Mouse (Mus musculus) NIH3T3 (cell line): ENCODE data around the gene Mapkapk5.
"Not testable (repeated sequence)": the region's sequence is repeated elsewhere in the genome, so short reads cannot be mapped to it uniquely, and the experiment has no call there.

Experiments
- DNase-seq: peaks from one replicate; pipeline ENCODE4 v3.0.0-alpha.2; 2012; ENCODE audit warnings: low read depth

Gene Mapkapk5

DNA sequence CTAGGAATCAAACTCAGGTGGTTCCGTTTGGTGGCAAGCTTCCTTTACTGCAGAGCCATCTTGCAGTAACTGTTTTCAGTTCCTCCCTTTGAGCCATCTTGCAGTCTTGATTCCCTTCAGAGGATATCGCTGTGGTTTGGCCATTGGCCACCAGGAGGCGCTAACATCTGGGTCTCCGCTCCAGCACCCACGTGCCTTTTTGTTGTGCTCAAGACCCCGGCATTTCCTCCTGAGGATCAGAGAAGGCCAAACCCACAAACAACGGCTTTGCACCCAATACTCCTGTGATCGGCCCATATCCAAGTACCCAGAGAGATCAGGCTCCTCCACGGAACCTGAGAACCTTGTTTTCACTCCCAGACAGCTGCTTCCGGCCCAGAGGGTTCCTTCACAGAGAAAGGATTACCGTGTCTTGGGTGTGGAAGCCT, 18.8 kb upstream of the Mapkapk5 start:
- peak; percentile 88 for DNase-seq

DNA sequence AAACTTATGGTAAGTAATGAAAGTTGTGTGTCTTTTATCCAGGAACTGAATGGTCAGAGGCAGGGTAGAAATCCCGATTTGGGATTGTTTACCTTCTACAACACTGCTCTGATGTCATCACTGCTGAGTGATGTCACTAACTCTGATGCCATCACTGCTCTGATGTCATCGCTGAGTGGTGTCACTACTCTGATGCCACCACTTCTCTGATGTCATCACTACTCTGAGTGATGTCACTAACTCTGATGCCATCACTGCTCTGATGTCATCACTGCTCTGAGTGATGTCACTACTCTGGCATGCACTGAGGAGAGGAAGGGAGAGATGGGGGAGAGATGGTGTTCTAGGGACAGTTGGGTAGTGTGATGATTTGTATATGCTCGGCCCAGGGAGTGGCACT, 16.7 kb upstream of the Mapkapk5 start:
- DNase-seq: no peak

DNA sequence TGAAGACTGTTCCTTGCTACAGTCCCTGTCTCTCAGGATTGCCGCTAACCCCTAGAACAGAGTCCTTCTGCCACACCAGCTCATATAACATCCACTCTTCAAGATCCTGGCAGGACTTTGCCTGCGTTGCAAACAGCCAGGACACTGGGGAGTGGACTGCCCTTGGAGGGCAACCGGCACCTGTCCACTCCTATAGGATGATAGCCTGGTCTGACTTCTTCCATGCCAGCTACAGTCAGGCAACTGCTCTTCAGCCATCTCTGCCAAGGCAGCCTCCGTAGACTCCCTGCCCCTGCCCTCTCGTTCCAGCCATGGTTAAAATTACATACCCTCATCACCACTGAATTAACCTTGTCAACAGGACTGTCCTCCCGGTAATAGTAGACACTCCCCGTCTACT, 3.5 kb upstream of the Mapkapk5 start:
- DNase-seq: no peak

DNA sequence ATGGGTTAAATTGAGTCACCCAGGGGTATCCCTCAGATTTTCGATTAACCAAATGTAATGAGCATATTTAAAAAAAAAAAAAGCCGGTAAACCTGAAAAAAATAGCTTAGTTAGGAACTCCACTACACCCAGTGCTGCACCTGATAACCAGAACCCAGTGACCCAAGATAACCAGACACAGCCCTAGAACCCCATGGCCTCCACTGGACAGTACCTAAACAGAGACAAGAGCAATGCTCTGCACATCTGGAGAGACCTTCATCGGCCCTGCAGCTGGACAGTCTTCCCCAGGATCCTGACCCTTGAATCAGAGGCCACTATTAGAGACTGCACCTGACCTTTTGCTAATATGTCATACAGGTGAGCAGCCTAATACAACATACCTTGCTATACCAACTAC, 1.4 kb upstream of the Mapkapk5 start:
- no peak for DNase-seq

DNA sequence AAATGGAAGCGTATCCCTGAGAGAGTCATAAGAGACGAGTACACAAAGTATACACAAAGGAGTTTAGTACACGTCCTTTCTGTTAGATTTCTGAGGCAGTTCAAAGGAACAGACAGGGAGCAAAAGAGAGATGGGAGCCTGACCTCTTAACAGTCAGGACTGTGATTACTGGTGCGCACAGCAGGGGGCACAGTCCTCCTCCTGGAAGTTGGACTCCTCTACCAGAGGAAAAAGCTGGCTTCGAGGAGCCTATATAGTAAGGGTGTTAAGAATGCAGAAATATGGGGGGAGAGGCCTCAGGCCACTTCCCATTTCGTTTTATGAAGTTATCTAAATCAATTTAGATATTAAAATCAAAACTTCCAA, 808 bp upstream of the Mapkapk5 start:
- DNase-seq: peak; percentile 84

DNA sequence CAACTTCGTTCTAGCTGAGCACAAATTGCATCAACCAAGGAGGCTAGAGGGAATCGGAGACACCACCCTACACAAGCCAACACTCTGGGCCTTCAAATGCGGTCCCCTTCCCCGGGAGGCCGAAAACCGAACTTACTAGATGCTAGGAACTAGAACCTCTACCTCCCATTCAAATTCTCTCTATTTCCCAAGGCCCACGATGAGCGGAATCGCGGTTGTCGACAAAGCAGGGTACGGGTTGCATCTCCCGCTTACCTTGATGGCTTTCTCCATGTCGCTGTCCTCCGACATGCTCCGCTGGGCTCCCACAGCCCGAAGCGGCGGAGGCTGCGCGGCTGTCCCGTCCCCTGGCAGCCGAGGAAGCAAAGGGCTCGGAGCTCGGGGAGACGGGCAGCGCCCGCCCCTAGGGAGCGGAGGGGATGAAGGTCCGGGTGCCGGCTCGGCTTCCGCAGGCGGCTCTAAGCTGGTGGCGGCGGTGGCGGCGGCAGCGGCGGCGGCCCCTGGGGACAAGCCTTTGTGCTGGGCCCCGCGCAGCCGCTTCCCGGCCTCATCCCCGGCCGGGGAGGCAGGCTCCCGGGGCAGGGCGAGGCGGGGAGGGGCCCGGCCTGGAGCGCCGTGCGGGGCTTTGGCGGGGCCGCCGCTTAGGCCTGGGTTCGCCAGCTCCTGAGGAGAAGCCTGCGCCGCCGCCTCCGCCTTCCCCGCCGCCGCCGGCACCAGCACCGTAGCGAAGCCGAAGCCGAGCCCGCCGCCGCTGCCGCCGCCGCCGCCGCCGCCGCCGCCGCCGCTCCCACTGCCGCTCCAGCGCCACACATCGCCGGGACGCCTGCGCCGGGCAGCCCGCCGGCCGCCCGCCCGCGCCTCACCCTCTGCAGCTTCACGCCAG, 554 bp downstream of the Mapkapk5 start, which contains the start of the genes Adam1a and Gm42878:
TSS of gene Adam1a (minus strand) at position 573 of the 883 bp plus-strand sequence.
TSS of gene Gm42878 (minus strand) at position 573 of the 883 bp plus-strand sequence.
- DNase-seq: no peak

DNA sequence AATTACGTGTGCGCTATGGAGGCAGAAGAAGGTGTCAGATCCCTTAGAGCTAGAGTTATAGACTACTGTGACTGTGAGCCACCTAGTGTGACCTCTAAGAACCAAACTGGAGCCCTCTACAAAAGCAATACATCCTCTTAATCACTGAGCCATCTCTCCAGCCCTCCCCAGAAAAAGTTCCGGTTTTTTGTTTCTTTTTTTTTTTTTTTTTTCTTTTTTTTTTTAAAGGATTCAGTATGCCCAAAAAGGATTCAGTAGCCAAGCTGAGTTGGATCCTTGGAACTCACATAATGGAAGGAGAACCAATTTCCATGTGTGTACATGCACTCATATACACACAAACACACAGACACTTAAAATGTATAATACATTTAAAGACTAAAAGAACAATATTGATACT, 2.3 kb downstream of the Mapkapk5 start:
- no peak for DNase-seq

DNA sequence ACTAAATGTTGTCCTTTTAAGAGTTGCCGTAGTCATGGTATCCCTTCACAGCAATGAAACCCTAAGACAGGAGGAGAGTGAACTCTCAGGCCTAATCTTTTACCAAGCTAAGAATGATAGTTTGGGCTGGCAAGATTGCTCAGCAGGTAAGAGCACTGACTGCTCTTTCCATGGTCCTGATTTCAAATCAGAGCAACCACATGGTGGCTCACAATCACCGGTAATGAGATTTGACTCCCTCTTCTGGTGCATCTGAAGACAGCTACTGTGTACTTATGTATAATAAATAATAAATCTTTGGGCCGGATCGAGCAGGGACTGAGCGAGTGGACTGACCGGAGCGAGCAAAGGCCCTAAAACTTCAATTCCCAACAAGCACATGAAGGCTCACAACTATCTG, 4.5 kb downstream of the Mapkapk5 start:
- peak; percentile 22 for DNase-seq

DNA sequence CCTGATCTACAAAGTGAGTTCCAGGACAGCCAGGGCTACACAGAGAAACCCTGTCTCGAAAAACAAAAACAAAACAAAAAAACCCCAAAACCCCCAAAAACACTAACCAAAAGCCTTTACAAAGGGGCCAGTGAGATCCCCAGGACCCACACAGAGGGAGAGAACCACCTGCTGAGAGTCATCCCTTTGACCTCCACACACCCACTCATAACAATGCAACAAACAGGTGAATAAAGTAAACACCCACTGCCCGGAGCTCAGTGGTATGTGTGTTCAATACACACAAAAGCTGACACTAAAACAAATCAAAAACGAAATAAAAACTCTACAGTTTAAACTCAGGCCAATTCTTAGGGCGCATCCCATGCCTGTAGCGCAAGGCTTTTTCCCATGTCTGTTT, 5.6 kb downstream of the Mapkapk5 start:
- no peak for DNase-seq

DNA sequence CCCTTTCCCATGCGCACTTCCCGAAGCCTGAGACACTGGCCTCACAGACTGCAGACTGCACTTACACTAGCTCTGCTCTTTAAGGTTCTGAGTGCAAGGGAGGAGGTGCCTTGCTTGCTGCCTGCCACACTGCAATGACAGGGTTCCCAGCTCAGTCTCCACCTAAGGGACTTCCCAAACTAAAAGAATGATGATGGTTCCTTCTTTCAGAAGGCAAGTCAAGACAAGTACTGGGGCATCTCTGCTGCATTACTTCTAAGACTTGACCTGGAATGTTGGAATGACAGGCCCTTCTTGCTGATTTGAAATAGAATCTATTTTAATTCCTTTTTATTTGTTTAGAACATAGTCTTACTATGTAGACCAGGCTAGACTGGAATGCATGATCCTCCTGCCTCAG, 8.1 kb downstream of the Mapkapk5 start:
- DNase-seq: no peak

DNA sequence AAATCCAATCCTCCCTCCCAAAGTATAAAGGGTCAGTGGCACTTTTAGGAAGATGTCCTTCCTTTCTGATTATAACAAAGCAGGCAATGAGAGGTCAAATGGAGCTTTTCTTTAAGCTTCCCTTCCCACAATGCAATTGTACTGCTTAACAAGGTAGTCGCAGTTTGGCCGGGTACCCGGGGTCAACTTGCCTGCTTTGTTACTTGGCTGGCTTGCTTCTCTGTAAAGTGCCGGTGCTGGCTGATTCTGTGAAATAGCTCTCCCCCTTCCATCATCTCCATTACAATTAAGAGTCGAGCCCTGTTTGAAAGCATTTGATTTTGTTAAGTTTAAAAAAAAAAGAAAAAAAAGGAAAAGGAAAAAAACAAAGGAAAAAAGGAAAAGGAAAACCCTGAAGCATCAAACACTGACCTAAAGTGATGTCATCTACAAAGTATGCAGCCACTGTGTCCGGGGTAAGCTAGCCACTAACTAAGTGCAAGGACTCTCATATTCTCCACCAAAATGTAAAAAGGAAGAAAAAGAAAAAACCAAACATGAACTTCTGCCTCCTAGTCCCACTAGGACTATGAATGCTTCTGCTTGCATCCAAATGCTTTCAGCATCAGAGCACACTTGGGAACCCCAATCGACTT, 8.7 kb downstream of the Mapkapk5 start:
- DNase-seq: peak; percentile 13

DNA sequence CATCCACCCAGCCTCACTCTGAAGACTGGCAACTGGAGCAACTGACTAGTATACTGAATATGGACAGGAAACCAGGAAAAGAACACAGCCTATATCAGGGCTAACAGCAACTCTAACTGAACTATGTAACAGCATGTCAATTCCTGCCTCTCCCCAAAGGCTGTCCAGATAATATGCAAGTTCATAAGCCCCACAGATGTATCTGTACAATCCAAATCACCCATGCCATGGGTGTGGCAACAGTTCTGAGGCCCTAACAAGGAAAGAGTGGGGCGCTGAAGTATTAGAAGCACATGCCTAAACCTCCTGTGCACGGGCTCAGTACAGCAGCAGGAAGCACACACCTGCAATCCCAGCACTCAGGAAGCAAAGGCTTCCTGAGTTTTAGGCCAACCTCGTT, 10.6 kb downstream of the Mapkapk5 start:
- no peak for DNase-seq

DNA sequence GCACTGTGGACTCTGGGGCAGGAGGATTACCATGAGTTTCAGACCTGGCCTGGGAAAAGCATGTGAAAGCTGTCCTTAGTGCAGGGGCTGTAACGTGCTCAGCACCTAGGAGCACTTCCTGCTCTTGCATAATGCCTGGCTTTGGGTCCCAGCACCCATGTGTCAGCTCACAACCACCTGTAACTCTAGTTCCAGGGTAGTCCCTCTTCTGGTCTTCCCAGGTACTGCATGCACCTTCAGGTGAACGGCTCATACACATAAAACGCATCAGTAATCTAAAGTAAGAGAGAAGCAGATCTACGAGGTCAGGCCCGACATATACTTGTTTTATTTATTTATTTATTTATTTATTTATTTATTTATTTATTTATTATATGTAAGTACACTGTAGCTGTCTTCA, 11.2 kb downstream of the Mapkapk5 start:
- peak; percentile 42 for DNase-seq

DNA sequence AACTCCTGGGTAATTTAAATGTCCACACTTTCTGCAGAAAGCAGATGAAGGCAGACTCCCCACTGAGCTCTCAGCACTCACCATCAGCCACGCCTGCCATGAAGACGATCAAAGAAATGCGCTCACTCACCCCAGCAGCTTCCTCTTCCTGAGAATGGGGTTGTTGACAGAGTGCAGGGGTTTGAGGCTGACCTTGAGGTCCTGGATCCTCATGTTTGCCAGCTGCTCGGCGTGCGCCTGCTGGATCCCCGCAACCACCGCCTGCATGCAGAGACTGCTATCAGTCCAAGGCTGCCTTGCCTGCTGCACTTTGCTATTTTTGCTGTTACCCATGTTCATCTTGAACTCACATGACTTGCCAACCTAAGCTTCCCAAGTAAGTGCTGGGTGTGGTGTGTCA, 18.7 kb downstream of the Mapkapk5 start:
- DNase-seq: no peak

DNA sequence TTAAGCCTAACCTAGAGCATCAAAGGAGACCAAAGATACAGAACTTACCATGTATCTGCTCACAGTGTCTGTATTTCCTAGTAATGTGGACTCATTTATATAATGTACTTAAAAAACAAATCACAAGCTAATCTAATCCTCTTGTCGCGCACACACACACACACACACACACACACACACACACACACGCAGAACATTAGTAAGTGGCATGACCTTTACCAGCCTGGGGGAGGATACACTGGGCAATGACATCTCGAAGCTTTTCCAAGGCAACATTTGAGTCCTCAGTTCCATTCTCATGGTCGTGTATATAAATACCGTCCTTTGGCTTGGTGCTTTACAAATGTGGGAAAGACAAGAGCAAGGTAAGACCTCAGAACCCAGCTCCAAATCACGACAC, 19.2 kb downstream of the Mapkapk5 start:
- no peak for DNase-seq

DNA sequence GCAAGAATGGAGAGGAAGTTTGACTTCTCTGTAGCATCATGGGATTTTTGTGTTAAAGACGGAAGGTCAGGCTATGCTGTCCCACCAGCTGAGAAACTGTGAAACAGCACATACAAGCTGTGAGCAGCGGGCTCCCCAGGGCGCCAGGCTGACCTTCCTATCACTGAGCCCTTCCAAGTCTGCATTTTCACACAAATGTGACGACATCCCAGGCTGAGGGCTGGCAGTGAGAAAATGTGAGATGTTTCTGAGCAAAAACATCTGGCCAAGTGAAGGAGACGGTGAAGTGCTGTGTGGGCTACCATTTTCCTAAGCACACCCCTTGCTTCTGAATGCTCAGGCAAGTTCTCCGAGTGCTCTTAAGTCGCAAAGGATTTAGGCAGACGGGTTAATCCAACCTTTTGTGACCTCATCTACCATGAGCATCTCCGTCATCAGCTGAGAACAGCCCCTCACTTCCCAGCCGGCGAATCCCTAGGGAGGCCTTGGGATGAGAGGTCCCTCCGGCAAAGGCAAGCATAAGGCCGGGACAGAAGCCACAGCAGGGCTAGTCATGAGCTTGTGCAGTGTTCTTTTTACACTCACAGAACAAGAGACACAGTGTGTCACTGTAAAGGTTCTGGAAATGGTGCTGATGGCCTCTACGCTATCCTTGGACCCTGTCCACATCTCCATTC, 19.8 kb downstream of the Mapkapk5 start:
- no peak for DNase-seq

DNA sequence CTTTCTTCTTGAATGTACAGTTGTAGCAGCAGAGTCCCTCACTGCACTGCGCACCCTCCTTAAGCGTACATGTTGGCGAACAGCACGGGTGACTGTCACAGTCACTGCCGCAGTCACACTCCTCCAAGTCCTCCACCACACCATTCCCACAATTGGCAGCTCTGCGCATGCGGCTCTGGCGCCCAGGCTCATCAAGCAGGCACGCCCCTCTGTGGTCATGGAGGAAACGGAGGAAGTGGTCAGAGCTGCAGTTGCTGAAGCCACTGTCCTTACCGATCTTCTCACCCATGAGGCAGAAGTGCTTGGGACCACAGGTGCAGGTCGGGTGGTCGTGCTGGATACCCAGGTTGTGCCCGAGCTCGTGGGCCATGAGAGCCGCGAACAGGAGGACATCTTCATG, 25.9 kb downstream of the Mapkapk5 start:
- DNase-seq: not testable (repeated sequence)

DNA sequence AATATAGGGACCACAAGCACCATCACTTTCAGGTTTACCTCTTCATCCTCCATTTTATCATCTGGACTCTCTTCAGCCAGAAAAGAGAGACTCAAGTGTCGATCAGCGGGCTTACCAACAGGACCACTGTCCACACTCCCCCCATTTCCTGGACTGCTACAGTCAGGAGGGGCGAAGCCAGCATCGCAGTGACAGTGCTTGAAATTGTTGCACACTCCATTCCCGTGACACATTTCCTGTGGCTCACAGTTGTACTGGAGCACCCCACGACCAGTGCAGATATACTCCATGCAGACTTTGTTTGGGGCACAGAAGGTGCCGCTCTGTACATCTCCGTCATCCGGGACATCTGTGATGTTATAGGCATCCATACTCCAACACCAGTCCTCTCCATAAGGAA, 26.7 kb downstream of the Mapkapk5 start:
- no peak for DNase-seq

DNA sequence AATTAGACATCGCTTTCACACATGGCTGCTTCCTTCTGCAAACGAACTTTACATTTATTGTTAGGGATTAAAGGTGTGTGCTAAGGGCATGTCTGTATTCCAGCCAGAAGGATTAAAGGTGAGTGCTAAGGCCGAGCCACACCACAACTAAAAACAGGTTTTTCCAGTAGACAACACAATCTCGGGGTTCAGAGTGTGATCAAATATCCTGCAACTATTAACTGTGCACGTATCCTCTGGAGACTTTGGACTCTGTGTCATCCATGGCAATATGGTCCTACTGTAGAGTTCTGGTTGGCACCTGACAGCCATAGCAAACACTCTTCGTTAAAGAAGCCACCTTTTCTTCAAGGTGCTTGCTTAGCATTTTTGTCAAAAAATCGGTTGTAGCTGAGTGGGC, 35.7 kb downstream of the Mapkapk5 start:
- DNase-seq: no peak

DNA sequence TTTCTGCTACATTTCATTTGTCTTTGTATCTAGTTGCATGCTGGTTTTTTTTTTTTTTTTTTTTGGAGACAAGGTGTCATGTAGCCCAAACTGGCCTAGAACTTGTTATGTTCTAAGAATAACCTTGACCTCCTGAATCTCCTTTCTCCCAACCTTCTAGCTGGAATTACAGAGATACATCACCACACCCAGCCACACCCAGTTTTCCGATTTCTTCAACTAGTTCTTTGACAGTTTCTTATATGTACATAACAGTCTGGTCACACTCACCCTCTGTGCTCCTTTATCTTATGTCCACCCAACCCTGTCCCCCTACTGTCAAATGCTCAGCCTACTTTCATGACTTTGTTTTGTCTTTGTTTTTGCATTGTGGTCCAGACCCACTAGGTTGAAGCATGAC, 38.9 kb downstream of the Mapkapk5 start:
- DNase-seq: no peak

DNA sequence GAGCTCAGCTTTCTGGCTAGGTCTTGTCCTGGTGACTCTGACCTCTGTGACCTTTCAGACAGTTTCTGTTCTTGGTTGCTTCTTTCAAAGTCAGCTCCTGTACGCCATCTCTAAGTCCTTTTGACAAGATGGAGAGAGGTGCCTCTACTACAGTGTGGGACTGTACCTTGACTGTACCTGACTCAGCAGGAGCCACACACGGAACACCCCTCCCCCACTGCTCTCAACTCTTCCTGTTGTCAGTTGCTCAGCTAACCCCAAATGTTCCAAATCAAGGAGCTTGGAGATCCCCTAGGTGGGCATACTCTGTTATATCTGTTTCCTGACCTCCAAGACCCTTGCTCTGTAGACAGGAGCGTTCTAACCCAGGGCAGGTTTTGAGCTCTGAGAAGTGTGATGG, 42.5 kb downstream of the Mapkapk5 start, which contains the start of gene Adam1b:
TSS of gene Adam1b (minus strand) at position 205 of the 400 bp plus-strand sequence.
- DNase-seq: no peak

DNA sequence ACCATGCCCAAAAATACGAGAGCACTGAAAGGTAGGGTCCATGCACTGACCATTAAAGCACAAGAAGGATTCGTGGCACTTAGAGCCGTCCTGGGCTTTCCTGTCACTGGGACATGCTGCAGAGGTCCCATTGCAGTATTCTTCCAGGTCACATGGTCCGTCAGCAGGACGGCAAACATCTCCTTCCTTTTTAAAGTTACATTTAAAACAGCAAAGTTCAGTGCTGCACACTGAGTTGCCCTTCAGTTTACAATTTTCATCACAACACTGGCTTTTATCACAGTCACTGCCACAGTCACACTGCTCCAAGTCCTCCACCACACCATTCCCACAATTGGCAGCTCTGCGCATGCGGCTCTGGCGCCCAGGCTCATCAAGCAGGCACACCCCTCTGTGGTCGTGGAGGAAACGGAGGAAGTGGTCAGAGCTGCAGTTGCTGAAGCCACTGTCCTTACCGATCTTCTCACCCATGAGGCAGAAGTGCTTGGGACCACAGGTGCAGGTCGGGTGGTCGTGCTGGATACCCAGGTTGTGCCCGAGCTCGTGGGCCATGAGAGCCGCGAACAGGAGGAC, 44.2 kb downstream of the Mapkapk5 start:
- not testable (repeated sequence) for DNase-seq
